In the genomic region with DNA sequence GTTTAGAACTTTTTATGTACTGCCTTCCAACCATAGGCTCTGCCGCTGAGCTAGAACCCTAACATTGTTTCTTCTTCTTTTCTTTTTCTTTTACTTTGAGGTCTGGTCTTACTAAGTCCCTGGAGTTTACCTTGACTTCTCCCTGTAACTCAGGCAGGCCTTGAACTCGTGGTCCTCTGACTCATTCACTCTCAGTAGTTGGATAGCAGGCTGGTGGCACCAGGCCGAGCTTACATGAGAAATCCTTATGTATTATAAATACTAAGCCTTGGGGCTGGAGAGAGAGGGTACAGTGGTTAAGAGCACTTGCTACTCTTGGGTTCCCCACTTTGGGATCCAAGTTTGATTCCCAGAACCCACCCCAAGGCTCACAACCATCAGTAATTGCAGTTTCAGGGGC, we compare ENCODE assay signal across 25 mouse cellular contexts. TPM values are rescaled to one million over a fixed set of nuclear protein-coding genes. Genes with fewer than 3 reads are reported as not detected.
DNase-seq lines count a peak whose midpoint lies in the region; ATAC-seq and TF ChIP-seq lines count a peak whose summit lies in the region.
"Had no signal": no experiment of that assay in that cellular context is flagged by ENCODE, and none has a peak within 500 bp of the region (broad histone marks: within the 10 kb centered on the region; RNA-seq: fewer than 3 reads in every experiment).

No protein-coding gene starts in this region.

- intact Hi-C loops in heart, postnatal 36 days (cut with DNase I), result no loop called here

- no peaks in the 10 kb centered on the region for H3K9me3 ChIP-seq in heart, embryonic 10.5 days
- no peaks in the 10 kb centered on the region for H3K9me3 ChIP-seq in MEL (replicated peaks; ENCODE audit: insufficient read depth, low read length)
- H3K9me3 ChIP-seq in liver, embryonic 14.5 days (ENCODE audit: control insufficient read depth, low read length), result no peaks in the 10 kb centered on the region
- H3K9me3 ChIP-seq: heart, embryonic 13.5 days; hindbrain, embryonic 12.5 days; lung, embryonic 15.5 days; neural tube, embryonic 13.5 days had no signal

- no peak overlapping the region for H3K9ac ChIP-seq in MEL (ENCODE audit: control insufficient read depth, low read depth, low read length, poor library complexity, severe bottlenecking)
- no peak overlapping the region for H3K9ac ChIP-seq in liver, embryonic 14.5 days (replicated peaks)
- H3K9ac ChIP-seq: heart, embryonic 13.5 days; hindbrain, embryonic 12.5 days; lung, embryonic 15.5 days; neural tube, embryonic 13.5 days had no signal

- peak overlapping the region; percentile 43 for H3K27ac ChIP-seq in heart, embryonic 10.5 days
- no peak overlapping the region for H3K27ac ChIP-seq in MEL (ENCODE audit: control insufficient read depth, low read depth, low read length)
- H3K27ac ChIP-seq in liver, embryonic 14.5 days, result peak overlapping the region; percentile 98
- H3K27ac ChIP-seq: hindbrain, embryonic 12.5 days; left cerebral cortex, adult 2 months; lung, embryonic 15.5 days; neural tube, embryonic 13.5 days had no signal

- no peak for TF ChIP-seq EP300 in MEL (IDR thresholded peaks at IDR 0.05; ENCODE audit: low read depth in 1 of 2, low read length in 2 of 2)
- no peak for TF ChIP-seq EP300 in liver, embryonic 14.5 days (IDR thresholded peaks at IDR 0.05; ENCODE audit: low read depth)

- TF ChIP-seq RAD21 in MEL (IDR thresholded peaks at IDR 0.05; ENCODE audit: low read depth, low read length), result no peak

- no peak for TF ChIP-seq POLR2A in MEL (IDR thresholded peaks at IDR 0.05; ENCODE audit: control insufficient read depth in 1 of 2, insufficient read depth in 1 of 2, low read depth in 1 of 2, low read length in 2 of 2, poor library complexity in 1 of 2)

- 83% methylated on average over 3 of the region's 3 CpGs for WGBS in heart, embryonic 10.5 days
- WGBS in liver, embryonic 14.5 days (ENCODE audit: insufficient replicate concordance), result 78% methylated on average over 3 of the region's 3 CpGs

- H3K36me3 ChIP-seq in heart, embryonic 10.5 days, result no peaks in the 10 kb centered on the region
- H3K36me3 ChIP-seq in MEL (ENCODE audit: control insufficient read depth in 1 of 2, insufficient read depth in 2 of 2, low read length in 2 of 2), result peaks cover 0 to 19% of the 10 kb centered on the region in 2 experiments; a peak in 2 of 4 replicates
- no peaks in the 10 kb centered on the region for H3K36me3 ChIP-seq in liver, embryonic 14.5 days (replicated peaks; ENCODE audit: control insufficient read depth, insufficient read depth, low read depth)
- H3K36me3 ChIP-seq: heart, embryonic 13.5 days; hindbrain, embryonic 12.5 days; lung, embryonic 15.5 days; neural tube, embryonic 13.5 days had no signal

- H3K4me2 ChIP-seq in liver, embryonic 14.5 days (ENCODE audit: low read depth), result no peak overlapping the region
- H3K4me2 ChIP-seq: heart, embryonic 13.5 days; hindbrain, embryonic 12.5 days; lung, embryonic 15.5 days; neural tube, embryonic 13.5 days had no signal

- H3K4me3 ChIP-seq in heart, embryonic 10.5 days, result no peak overlapping the region
- H3K4me3 ChIP-seq in MEL (ENCODE audit: control insufficient read depth in 1 of 2, insufficient read depth in 1 of 2, low read depth in 2 of 2, low read length in 2 of 2), result no peak overlapping the region
- H3K4me3 ChIP-seq in liver, embryonic 14.5 days (ENCODE audit: insufficient read depth in 1 of 2, low read depth in 2 of 2, low read length in 2 of 2), result no peak overlapping the region
- H3K4me3 ChIP-seq: heart, embryonic 13.5 days; hindbrain, embryonic 12.5 days; left cerebral cortex, adult 2 months; lung, embryonic 15.5 days; myocyte; neural tube, embryonic 13.5 days had no signal

- no peaks in the 10 kb centered on the region for H3K79me2 ChIP-seq in MEL (ENCODE audit: control insufficient read depth, insufficient read depth, low read length, poor library complexity)

- TF ChIP-seq CTCF in MEL (IDR thresholded peaks at IDR 0.05 in 2 of 3, conservative IDR thresholded peaks at IDR 0.05 in 1 of 3; ENCODE audit: control insufficient read depth in 1 of 3, insufficient read depth in 1 of 3, low read depth in 2 of 3, low read length in 3 of 3, poor library complexity in 1 of 3, severe bottlenecking in 1 of 3), result no peak
- TF ChIP-seq CTCF in liver, embryonic 14.5 days (IDR thresholded peaks at IDR 0.05; ENCODE audit: low read depth), result no peak

- H3K27me3 ChIP-seq in heart, embryonic 10.5 days (ENCODE audit: insufficient read depth, poor library complexity, severe bottlenecking), result peaks cover 32% of the 10 kb centered on the region; the same call in 1 of the 2 replicates
- no peaks in the 10 kb centered on the region for H3K27me3 ChIP-seq in MEL (ENCODE audit: control insufficient read depth in 1 of 2, insufficient read depth in 2 of 2, low read length in 2 of 2)
- H3K27me3 ChIP-seq in liver, embryonic 14.5 days (ENCODE audit: control insufficient read depth, insufficient read depth, low read length), result no peaks in the 10 kb centered on the region
- H3K27me3 ChIP-seq: Patski had no signal

- DNase-seq in heart, embryonic 10.5 days (ENCODE audit: low spot score), result no peak
- no peak for DNase-seq in heart, postnatal 36 days
- peak; percentile 22 for DNase-seq in MEL (ENCODE audit: low read depth, low spot score)
- DNase-seq in adrenal gland, adult 8-10 months, result peak; percentile 76
- DNase-seq in liver, embryonic 14.5 days (ENCODE audit: low read depth in 3 of 3, low spot score in 3 of 3), result no peak
- no peak for DNase-seq in thymus, postnatal 36 days
- no peak for DNase-seq in cerebellum, postnatal 14 days
- DNase-seq: cerebellum, adult 18-20 months; gastrocnemius, postnatal 10 days; heart, postnatal 14 days; kidney, adult 11 months; kidney, postnatal 4 days; layer of hippocampus, adult 9-11 months; lung, postnatal 4 days; thymus, adult 2 months had no signal

- peaks cover 11% of the 10 kb centered on the region; the same call in 1 of the 2 replicates for H3K4me1 ChIP-seq in heart, embryonic 10.5 days
- peaks cover 14 to 21% of the 10 kb centered on the region in 2 experiments for H3K4me1 ChIP-seq in MEL (ENCODE audit: control insufficient read depth in 1 of 2, insufficient read depth in 2 of 2, low read length in 2 of 2)
- H3K4me1 ChIP-seq in liver, embryonic 14.5 days (replicated peaks; ENCODE audit: control insufficient read depth in 2 of 2, insufficient read depth in 2 of 2, low read length in 1 of 2), result peaks cover 46 to 74% of the 10 kb centered on the region in 2 experiments
- H3K4me1 ChIP-seq: hindbrain, embryonic 12.5 days; lung, embryonic 15.5 days; neural tube, embryonic 13.5 days had no signal

- ATAC-seq in liver, embryonic 14.5 days (ENCODE audit: insufficient read depth), result no peak
- ATAC-seq: CD4-positive, CD25-positive, alpha-beta regulatory T cell, adult 4 months; forebrain, embryonic 16.5 days; midbrain, embryonic 16.5 days; Patski had no signal

TF ChIP-seq in MEL, 35 proteins besides CTCF, POLR2A, EP300 and RAD21:
- TF ChIP-seq GATA1 (IDR thresholded peaks at IDR 0.05; ENCODE audit: low read depth, low read length) (no peak), ELF1 (IDR thresholded peaks at IDR 0.05; ENCODE audit: low read depth, low read length) (no peak), USF1 (IDR thresholded peaks at IDR 0.05; ENCODE audit: low read depth, low read length) (no peak)
TF ChIP-seq in MEL: peak in this region for 0.

RNA-seq across cellular contexts. Expression of a gene that starts 7.2 kb away (rescaled TPM):
- 47.3 and 47.5 TPM in 2 replicates for polyA plus RNA-seq in heart, embryonic 10.5 days (2016; fragmentation: Nextera tagmentation; extraction: Ambion mirVana)
- 10 to 100 TPM; 26.9 to 36.2 TPM for total RNA-seq in heart, postnatal 36 days (2021)
- 18.2 and 23.3 TPM in 2 replicates for total RNA-seq in MEL (2012; rRNA removed)
- 10 to 100 TPM in 1 of 2 experiments, not detected in 1; 58.1 TPM for polyA plus RNA-seq in MEL (2012; ENCODE audit: insufficient read depth in 1 of 2, insufficient read length in 2 of 2, low read depth in 1 of 2, low replicate concordance in 2 of 2, missing spikeins in 1 of 2)
- 10 to 100 TPM in 2 of 4 experiments, 1 to 10 TPM in 2; 9.6 to 19.4 (median 12.6) TPM for total RNA-seq in adrenal gland, adult 8-10 months (2022)
- polyA plus RNA-seq in liver, embryonic 14.5 days (2012; rRNA removed), result 79.1 and 109 TPM in 2 replicates
- 76.6 and 95.2 TPM in 2 replicates for polyA plus RNA-seq in liver, embryonic 14.5 days (2014; fragmentation: Nextera tagmentation; extraction: Ambion mirVana)
- polyA plus RNA-seq: CD4-positive, CD25-positive, alpha-beta regulatory T cell, adult 4 months; myocyte had no signal

Comparison
In these comparisons a context has a peak if more than half of its experiments do, and no peak if none do; other contexts are left out.
1. DNase-seq: peak in MEL (single experiment) and adrenal gland, adult 8-10 months (single experiment); none in heart, embryonic 10.5 days (single experiment), heart, postnatal 36 days (0 of 2), liver, embryonic 14.5 days (0 of 3), thymus, postnatal 36 days (0 of 2) and cerebellum, postnatal 14 days (0 of 2).